Mouse (Mus musculus) cerebellum, adult 11-12 months (tissue): ENCODE measurements around the gene Scn1b.

ENCODE experiments used
- DNase-seq: peaks from one replicate; pipeline ENCODE4 v3.0.0; 2022

Scn1b gene

GRCm38 (mm10) chr7:31082831-31083588, 43.8 kb downstream of the Scn1b start:
- DNase-seq, result peak; percentile 76

GRCm38 (mm10) chr7:31082106-31082505, 44.7 kb downstream of the Scn1b start:
- DNase-seq, result no peak

DNA sequence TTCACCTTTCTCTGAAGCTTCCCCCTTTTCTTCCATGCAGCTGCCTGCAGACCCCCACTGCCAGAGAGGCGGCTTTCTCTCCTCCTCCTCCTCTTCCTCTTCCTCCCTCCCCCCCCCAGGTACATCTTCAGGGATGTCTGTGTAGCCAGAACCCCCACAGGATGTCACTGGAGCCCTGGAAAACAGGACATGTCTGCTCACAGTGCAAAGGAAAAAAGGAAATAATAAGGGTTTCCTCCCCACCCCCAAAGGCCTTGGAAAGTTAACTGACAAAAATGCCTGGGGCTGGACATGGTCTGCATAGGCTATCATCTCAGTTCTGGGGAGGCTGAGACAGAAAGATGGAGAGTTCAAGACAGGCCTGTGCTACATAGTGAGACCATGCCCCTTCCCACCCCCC, 45.7 kb downstream of the Scn1b start:
- peak; percentile 58 for DNase-seq

DNA sequence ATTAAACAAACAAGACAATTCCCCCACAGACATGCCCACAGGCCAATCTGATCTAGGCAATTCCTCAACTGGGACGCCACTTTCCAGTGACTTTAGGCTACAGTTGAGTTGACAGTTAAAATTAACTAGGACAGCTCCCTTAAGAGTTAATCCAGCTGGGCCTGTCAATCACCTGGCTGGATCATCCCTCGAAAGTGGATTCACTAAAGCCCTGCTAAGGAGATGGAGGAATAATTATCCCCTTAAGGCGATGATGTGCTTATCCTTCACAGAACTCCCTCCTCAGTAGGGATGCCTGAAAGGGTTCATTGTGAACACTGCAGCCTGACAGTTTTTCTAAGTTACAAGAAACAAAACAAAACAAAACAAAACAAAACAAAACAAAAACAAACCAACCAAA, 46.2 kb downstream of the Scn1b start:
- no peak for DNase-seq

- DNase-seq, result no peak
Observed at GRCm38 (mm10) chr7:31079670-31080069, 47.1 kb downstream of the Scn1b start.

DNA sequence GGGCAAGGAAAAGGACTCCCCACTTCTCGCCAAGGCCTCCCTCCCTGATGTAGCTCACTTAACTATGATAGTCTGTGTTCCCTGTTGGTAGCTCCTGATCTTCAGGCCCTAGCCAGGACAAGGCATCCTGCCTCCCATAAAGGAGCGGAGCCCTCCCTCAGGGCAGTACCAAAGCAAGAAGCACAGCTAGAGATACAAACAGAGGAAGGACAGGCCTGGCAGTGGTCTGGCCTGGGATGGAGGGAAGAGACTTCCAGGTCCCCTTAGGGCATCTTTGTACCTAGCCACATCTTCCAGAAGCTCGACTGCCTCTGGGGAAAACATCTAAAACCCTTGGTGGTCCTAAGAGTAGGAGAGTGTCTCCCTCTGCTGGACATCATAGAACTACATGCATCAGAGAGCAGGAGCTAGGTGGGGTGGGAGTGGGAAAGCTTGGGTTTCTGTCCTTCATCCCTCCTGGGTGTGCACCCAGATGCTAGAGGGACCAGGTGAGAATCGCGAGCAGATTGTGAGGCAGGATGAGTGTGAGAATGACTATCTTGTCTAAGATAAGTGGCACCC, 48.8 kb downstream of the Scn1b start:
- DNase-seq, result no peak

DNA sequence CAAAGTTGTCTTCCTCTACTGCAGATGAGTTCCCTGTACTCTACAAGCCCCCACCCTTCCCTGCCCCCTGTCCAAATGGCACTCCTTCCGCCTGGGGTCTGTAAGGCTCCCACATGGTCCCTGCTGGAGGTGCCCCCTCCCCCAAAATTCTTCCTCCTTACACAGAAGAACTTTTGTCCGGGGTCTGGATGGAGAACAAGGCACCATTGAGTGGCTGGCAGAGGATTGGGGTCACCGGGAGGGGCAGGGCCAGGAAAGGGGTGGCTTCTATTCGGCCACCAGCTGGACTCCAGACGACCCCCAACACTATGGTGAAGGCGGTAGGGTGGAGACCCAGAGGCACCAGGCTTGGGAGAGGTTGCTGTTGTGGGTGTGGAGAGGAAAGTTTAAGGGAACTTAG, 49.3 kb downstream of the Scn1b start:
- DNase-seq, result peak; percentile 63

DNA sequence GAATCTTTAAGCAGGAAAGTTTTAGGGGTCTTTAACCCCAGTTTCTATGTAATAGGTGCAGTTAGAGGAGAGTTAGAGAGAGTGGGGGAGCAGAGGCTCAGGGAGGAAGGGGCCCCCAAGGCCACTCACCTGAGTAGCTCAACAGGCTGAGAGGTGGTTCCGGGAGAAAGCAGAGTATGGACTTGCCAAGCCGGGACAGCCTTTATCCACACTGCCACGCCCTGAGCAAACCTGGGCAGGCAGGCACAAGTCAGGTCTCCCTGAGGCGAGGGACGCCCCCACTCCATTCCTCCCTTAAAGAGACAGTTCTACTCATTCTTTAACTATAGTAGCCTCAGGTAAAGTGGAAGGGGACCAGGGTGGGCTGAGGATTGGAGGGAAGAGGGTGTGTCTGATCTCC, 50.3 kb downstream of the Scn1b start, which contains the start of gene Fxyd3:
Gene Fxyd3 (minus strand): TSS at position 213 of the 400 bp plus-strand sequence.
- no peak for DNase-seq

DNA sequence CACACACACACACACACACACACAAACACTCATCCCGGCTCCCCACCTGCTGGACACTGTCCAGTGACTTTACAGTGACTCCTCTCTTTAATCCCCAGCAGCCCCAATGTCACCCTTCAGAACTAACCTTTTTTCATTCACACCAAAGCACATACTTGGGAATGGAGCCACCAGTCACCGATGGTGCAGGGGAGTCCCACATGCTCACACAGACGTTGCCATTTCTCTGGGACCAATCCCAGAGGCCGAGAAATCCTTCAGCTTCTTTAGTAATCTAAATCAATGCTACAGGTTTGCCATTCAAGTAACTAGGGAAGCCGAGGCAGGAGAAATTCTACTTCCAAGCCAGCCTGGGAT, 52.1 kb downstream of the Scn1b start:
- DNase-seq, result peak; percentile 45

DNA sequence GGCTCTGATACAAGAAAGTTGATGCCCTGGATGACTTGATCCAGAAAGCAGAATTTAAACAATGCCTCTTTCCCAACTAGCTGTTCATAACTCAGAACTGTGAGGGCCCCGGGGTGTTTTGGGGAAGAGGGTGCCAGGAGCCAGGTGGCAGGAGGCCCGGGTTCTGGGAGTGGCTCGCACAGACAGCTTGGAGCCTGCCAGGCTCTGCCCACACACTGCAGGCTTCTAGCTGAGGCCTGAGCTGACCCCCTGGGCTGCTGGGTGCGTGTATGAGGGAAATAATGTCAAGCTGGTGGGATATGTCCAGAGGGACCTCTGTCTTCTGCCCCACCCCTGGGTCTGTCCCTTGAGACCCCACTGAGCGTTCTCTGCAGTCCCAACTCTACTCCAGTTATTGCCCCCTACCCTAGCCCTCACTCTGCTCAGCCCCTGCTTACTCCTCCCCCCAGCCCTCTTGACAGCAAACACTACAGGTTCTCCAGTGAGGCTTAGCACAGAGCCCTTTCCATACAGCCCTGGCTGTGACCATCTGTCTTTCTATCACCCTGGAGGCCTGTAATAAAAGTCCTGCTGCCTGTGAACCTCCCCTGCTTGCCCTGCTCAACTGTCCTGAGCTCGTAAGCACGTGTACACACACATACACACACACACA, 52.6 kb downstream of the Scn1b start:
- peak; percentile 63 for DNase-seq

DNA sequence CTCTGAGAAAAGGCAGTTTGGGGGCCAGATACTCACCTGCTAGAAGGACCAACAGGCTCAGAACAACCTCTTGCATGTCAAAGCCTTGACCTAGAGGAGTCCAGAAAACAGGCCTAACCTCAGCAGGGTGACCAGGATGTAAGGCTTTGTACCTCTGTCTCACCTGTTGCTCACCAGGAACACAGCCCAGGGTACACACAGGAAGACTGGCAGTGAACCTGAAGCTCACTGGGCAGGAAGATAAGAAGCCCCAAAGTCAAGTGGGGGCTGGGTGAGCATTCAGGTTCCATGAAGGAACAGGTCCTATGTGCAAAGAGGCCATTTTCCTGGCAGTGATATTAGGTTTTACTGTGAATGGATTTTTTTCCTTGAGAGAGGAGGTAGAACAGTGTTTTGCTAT, 53.3 kb downstream of the Scn1b start:
- no peak for DNase-seq

DNA sequence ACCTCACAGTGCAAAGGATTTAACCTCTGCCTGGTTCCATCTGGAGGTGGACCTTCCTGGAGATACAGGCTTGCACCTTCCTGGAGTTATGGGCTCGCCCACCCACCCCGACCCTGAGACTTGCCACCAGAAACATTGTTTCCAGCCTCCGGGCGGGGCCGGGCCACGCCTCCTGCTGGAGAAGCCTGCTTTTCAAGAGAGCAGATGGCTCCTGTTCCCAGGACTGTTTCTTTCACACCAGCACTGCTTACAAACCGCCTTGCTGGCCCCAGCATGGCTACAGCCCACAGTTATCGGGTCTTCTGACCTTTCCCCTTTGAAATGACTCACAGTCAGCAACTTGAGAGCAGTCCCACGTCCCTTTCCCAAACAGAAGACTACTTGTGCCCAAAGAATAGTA, 54.5 kb downstream of the Scn1b start:
- DNase-seq, result no peak

GRCm38 (mm10) chr7:31070324-31070723, 56.5 kb downstream of the Scn1b start:
- no peak for DNase-seq

GRCm38 (mm10) chr7:31069491-31069890, 57.3 kb downstream of the Scn1b start:
- DNase-seq, result peak; percentile 66

DNA sequence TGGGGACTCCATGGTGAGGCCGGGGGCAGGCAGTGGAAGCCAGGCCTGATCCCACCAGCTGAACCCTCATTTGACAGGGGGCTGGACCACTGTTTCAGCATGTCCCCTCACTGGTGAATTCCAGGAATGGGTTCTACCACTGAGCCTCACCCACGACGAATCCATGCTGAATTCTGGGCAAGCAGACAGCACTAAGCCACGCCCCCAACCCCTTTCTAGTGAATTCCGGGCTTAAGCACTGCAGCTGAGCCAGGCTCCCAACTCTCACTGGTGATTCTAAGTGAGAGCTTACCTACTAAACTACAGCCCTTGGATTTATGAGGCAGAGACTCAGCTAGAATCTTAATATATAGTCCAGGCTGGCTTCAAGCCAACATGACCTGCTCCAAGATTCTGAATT, 59.0 kb downstream of the Scn1b start:
- no peak for DNase-seq
